Mouse (Mus musculus) heart, adult 2 months (tissue): ENCODE measurements around the gene Mllt3. TPM values are rescaled to one million over a fixed set of nuclear protein-coding genes. Genes with fewer than 3 reads are reported as not detected.

Experiments
- DNase-seq, 2 experiments: peaks; one replicate each; pipeline ENCODE4 v3.0.0; 2021
- H3K27ac ChIP-seq: fragments of 200-600 bp; 2 replicates; pipeline ENCODE4 v1.8.1; 2022
- H3K27me3 ChIP-seq: fragments of 200-500 bp; 2 replicates; pipeline ENCODE4 v1.6.1; 2012; ENCODE audit warnings: mild to moderate bottlenecking, low read length, inconsistent platforms, mixed read lengths; ENCODE audit not compliant: control insufficient read depth, insufficient read depth
- H3K36me3 ChIP-seq: fragments of 200-500 bp; 2 replicates; pipeline ENCODE4 v1.6.1; 2012; ENCODE audit warnings: low read length, inconsistent platforms; ENCODE audit not compliant: control insufficient read depth, insufficient read depth
- H3K4me1 ChIP-seq: fragments of 200-500 bp; 2 replicates; pipeline ENCODE4 v1.6.1; 2011; ENCODE audit warnings: low read length; ENCODE audit not compliant: control insufficient read depth, insufficient read depth
- H3K4me3 ChIP-seq: fragments of 200-600 bp; 2 replicates; pipeline ENCODE4 v1.8.1; 2022
- H3K79me2 ChIP-seq: fragments of 200-500 bp; replicated peaks from 2 replicates; pipeline ENCODE4 v1.6.1; 2012; ENCODE audit warnings: mild to moderate bottlenecking, inconsistent platforms, low read length, moderate library complexity, mixed read lengths; ENCODE audit not compliant: control insufficient read depth, insufficient read depth
- H3K9ac ChIP-seq: fragments of 200-500 bp; 2 replicates; pipeline ENCODE4 v1.6.1; 2012; ENCODE audit warnings: low read depth, mild to moderate bottlenecking, control low read depth, inconsistent platforms, low read length, mixed read lengths
- CTCF ChIP-seq: fragments of 200-600 bp; IDR thresholded peaks from 2 replicates; pipeline ENCODE4 v1.8.1; 2022; ENCODE audit warnings: antibody characterized with exemption, mild to moderate bottlenecking, moderate library complexity
- EP300 ChIP-seq: fragments of 200-500 bp; IDR thresholded peaks from 2 replicates; pipeline ENCODE4 v1.6.1; 2011; ENCODE audit warnings: low read depth, low read length, control low read depth; ENCODE audit not compliant: insufficient read depth
- POLR2A ChIP-seq: fragments of 200-500 bp; IDR thresholded peaks from 2 replicates; pipeline ENCODE4 v1.6.1; 2011; ENCODE audit warnings: mild to moderate bottlenecking, low read depth, low read length, control low read depth; ENCODE audit not compliant: insufficient read depth
- WGBS: fragments of 180-500 bp; shearing (Covaris S2); methylation state at CpG from one replicate; pipeline ENCODE4 v1.1.7; 2018; 5-methylcytosine and 5-hydroxymethylcytosine counted together
- intact Hi-C: fragments of 180-260 bp; cut with DNase I; formaldehyde crosslinking; loops from one replicate; pipeline ENCODE4 v1.15.1; 2025
- polyA plus RNA-seq: library from polyadenylated mRNA; depleted of rRNA; stranded (reverse); fragments of >200 nt; gene quantifications from 2 replicates; pipeline ENCODE4 v1.2.3, GENCODE M21; 2012
- total RNA-seq, 2 experiments: library from RNA; stranded (reverse); gene quantifications; 2 replicates each; pipeline ENCODE4 v1.2.3; 2021

Mllt3 gene
- total and polyA plus RNA-seq, 3 experiments, result 3.8 to 15.2 (median 11.0) TPM

GRCm38 (mm10) chr4:87806196-87806987 lies 226.8 kb downstream of the Mllt3 start:
- 31% methylated on average over 6 of the region's 6 CpGs for WGBS
- Histone ChIP-seq H3K79me2 (no peaks in the 10 kb centered on the region), H3K9ac (no peak overlapping the region), H3K36me3 (no peaks in the 10 kb centered on the region), H3K4me1 (no peaks in the 10 kb centered on the region; the same call in 1 of the 2 replicates), H3K27me3 (no peaks in the 10 kb centered on the region), H3K27ac (no peak overlapping the region), H3K4me3 (no peak overlapping the region)
- no peak for TF ChIP-seq CTCF
- no peak for TF ChIP-seq POLR2A
- TF ChIP-seq EP300, result no peak
- no peak for DNase-seq
- intact Hi-C loops, result no loop called here

- H3K79me2 ChIP-seq, result no peaks in the 10 kb centered on the region
- H3K36me3 ChIP-seq, result no peaks in the 10 kb centered on the region
- no peak for DNase-seq
- WGBS, result 74% methylated on average over 3 of the region's 3 CpGs
- no peak overlapping the region for H3K27ac ChIP-seq
- no peak overlapping the region for H3K4me3 ChIP-seq
- no peaks in the 10 kb centered on the region; the same call in 1 of the 2 replicates for H3K4me1 ChIP-seq
- intact Hi-C loops, result no loop called here
- H3K9ac ChIP-seq, result no peak overlapping the region
- H3K27me3 ChIP-seq, result no peaks in the 10 kb centered on the region
- TF ChIP-seq POLR2A (no peak), CTCF (no peak), EP300 (no peak)
Observed at GRCm38 (mm10) chr4:87804576-87804975, 228.6 kb downstream of the Mllt3 start.

- no peaks in the 10 kb centered on the region; the same call in 1 of the 2 replicates for H3K4me1 ChIP-seq
- H3K27me3 ChIP-seq, result no peaks in the 10 kb centered on the region
- 65% methylated on average over 3 of the region's 3 CpGs for WGBS
- no peaks in the 10 kb centered on the region for H3K79me2 ChIP-seq
- no peak for TF ChIP-seq CTCF
- TF ChIP-seq EP300, result no peak
- TF ChIP-seq POLR2A, result no peak
- no peak for DNase-seq
- H3K9ac ChIP-seq, result no peak overlapping the region
- no peaks in the 10 kb centered on the region for H3K36me3 ChIP-seq
- H3K27ac ChIP-seq, result no peak overlapping the region
- H3K4me3 ChIP-seq, result no peak overlapping the region
- intact Hi-C loops, result no loop called here
Observed at GRCm38 (mm10) chr4:87803313-87803712, 229.9 kb downstream of the Mllt3 start.

- TF ChIP-seq EP300, result no peak
- no peak overlapping the region for H3K4me3 ChIP-seq
- 84% methylated on average over 4 of the region's 4 CpGs for WGBS
- no peak overlapping the region for H3K9ac ChIP-seq
- H3K4me1 ChIP-seq, result no peaks in the 10 kb centered on the region; the same call in 1 of the 2 replicates
- H3K79me2 ChIP-seq, result no peaks in the 10 kb centered on the region
- no peak for DNase-seq
- intact Hi-C loops, result no loop called here
- no peaks in the 10 kb centered on the region for H3K27me3 ChIP-seq
- H3K36me3 ChIP-seq, result no peaks in the 10 kb centered on the region
- no peak overlapping the region for H3K27ac ChIP-seq
Observed at GRCm38 (mm10) chr4:87802140-87802539, 231.0 kb downstream of the Mllt3 start.

- 82% methylated on average over 3 of the region's 3 CpGs for WGBS
- Histone ChIP-seq H3K4me3 (no peak overlapping the region), H3K36me3 (no peaks in the 10 kb centered on the region), H3K79me2 (no peaks in the 10 kb centered on the region), H3K27me3 (no peaks in the 10 kb centered on the region), H3K4me1 (no peaks in the 10 kb centered on the region), H3K9ac (no peak overlapping the region), H3K27ac (no peak overlapping the region)
- no peak for TF ChIP-seq CTCF
- TF ChIP-seq POLR2A, result no peak
- no peak for TF ChIP-seq EP300
- intact Hi-C loops, result no loop called here
- DNase-seq, result no peak
Observed at GRCm38 (mm10) chr4:87801332-87801731, 231.8 kb downstream of the Mllt3 start.

GRCm38 (mm10) chr4:87800276-87800675 lies 232.9 kb downstream of the Mllt3 start:
- Histone ChIP-seq H3K4me1 (no peaks in the 10 kb centered on the region), H3K79me2 (no peaks in the 10 kb centered on the region), H3K9ac (no peak overlapping the region), H3K27me3 (no peaks in the 10 kb centered on the region), H3K27ac (no peak overlapping the region), H3K36me3 (no peaks in the 10 kb centered on the region), H3K4me3 (no peak overlapping the region)
- 91% methylated on average over 1 of the region's 1 CpGs for WGBS
- TF ChIP-seq CTCF, result no peak
- TF ChIP-seq EP300, result no peak
- no peak for TF ChIP-seq POLR2A
- DNase-seq, result no peak
- intact Hi-C loops, result no loop called here
